Mouse (Mus musculus) Patski (cell line): Measurements from ENCODE around the gene Ppara. TPM values are rescaled to one million over a fixed set of nuclear protein-coding genes. Genes with fewer than 3 reads are reported as not detected.

Experiments used
- ATAC-seq: fragments of 100-300 bp; one replicate; pipeline ENCODE4 v1.8.0; 2021
- CTCF ChIA-PET: fragments of 350-600 bp; sonication (Branson Sonifier 250); formaldehyde crosslinking; loops from one replicate; lab custom pipeline; 2022; ENCODE audit warnings: inconsistent platforms; lab: Charles Lee
- POLR2A ChIA-PET: fragments of 350-600 bp; sonication (Branson Sonifier 250); formaldehyde crosslinking; loops from one replicate; lab custom pipeline; 2022; ENCODE audit warnings: antibody characterized with exemption, inconsistent platforms; lab: Charles Lee
- DNase-seq: peaks from one replicate; pipeline ENCODE4 v3.0.0-alpha.2; 2011; ENCODE audit warnings: low read depth, low spot score
- H3K27me3 ChIP-seq: fragments of 371-371 bp; one replicate; pipeline ENCODE4 v1.5.1; 2021
- CTCF ChIP-seq: fragments of 100-300 bp; IDR thresholded peaks from one replicate; pipeline ENCODE4 v1.5.1; 2021
- in situ Hi-C: fragments of 300-500 bp; cut with MboI; formaldehyde crosslinking; loops from 3 replicates; pipeline ENCODE4 v1.11.1; 2018; ENCODE audit warnings: low pct_unique_long_range_greater_than_20kb, mixed read lengths
- polyA plus RNA-seq: library from polyadenylated mRNA; unstranded; gene quantifications from one replicate; pipeline ENCODE4 v1.2.3, GENCODE M21; 2021

Ppara gene
- polyA plus RNA-seq, 1 experiment from 2014 or later: 4.7 TPM

GRCm38 (mm10) chr15:85832599-85832998, 97.8 kb downstream of the Ppara start:
- ATAC-seq (no peak), DNase-seq (no peak)
- no peaks in the 10 kb centered on the region for H3K27me3 ChIP-seq
- ChIA-PET CTCF (no interaction called here), POLR2A (interaction anchor here (1.3 kb wide), 1 partner anchor 21 kb away, joined by 3 read pairs; the partner anchor contains the start of gene Cdpf1)
- in situ Hi-C loops: no loop called here
- no peak for TF ChIP-seq CTCF

GRCm38 (mm10) chr15:85835335-85835734, 100.6 kb downstream of the Ppara start:
- CTCF ChIA-PET: interaction anchor here (0.9 to 2.2 kb wide), 2 partner anchors 17 to 32 kb away, joined by 3 to 7 read pairs; no protein-coding TSS in a partner anchor
- no peaks in the 10 kb centered on the region for H3K27me3 ChIP-seq
- no peak for ATAC-seq
- POLR2A ChIA-PET: no interaction called here
- no peak for TF ChIP-seq CTCF
- DNase-seq: no peak
- in situ Hi-C loops: no loop called here

- ATAC-seq (no peak), DNase-seq (no peak)
- ChIA-PET CTCF (no interaction called here), POLR2A (no interaction called here)
- no peaks in the 10 kb centered on the region for H3K27me3 ChIP-seq
- no peak for TF ChIP-seq CTCF
- in situ Hi-C loops: no loop called here
Observed at GRCm38 (mm10) chr15:85836887-85837286, 102.1 kb downstream of the Ppara start.

GRCm38 (mm10) chr15:85840983-85841382, 106.2 kb downstream of the Ppara start:
- no peak for ATAC-seq
- TF ChIP-seq CTCF: peak; percentile 78
- in situ Hi-C loops: no loop called here
- no peak for DNase-seq
- CTCF ChIA-PET: interaction anchor here (2.3 to 3.6 kb wide), 2 partner anchors 27 to 128 kb away, joined by 6 to 13 read pairs; no protein-coding TSS in a partner anchor
- POLR2A ChIA-PET: no interaction called here
- no peaks in the 10 kb centered on the region for H3K27me3 ChIP-seq

GRCm38 (mm10) chr15:85841796-85842360, 107.1 kb downstream of the Ppara start:
- ChIA-PET POLR2A (no interaction called here), CTCF (interaction anchor here (0.9 to 3.6 kb wide), 3 partner anchors 14 to 129 kb away, joined by 3 to 13 read pairs (median 6); no protein-coding TSS in a partner anchor)
- H3K27me3 ChIP-seq: no peaks in the 10 kb centered on the region
- DNase-seq (no peak), ATAC-seq (no peak)
- in situ Hi-C loops: no loop called here
- TF ChIP-seq CTCF: no peak

- in situ Hi-C loops: no loop called here
- DNase-seq (no peak), ATAC-seq (no peak)
- ChIA-PET POLR2A (no interaction called here), CTCF (no interaction called here)
- no peaks in the 10 kb centered on the region for H3K27me3 ChIP-seq
- TF ChIP-seq CTCF: no peak
Observed at GRCm38 (mm10) chr15:85845071-85845470, 110.3 kb downstream of the Ppara start.

GRCm38 (mm10) chr15:85851656-85852392, 117.0 kb downstream of the Ppara start:
- no peak for TF ChIP-seq CTCF
- ChIA-PET CTCF (no interaction called here), POLR2A (no interaction called here)
- ATAC-seq (no peak), DNase-seq (no peak)
- in situ Hi-C loops: no loop called here
- no peaks in the 10 kb centered on the region for H3K27me3 ChIP-seq

Other genes with a start within 250 kb of the Ppara start
- not detected for gene 7530416G11Rik, start 231.8 kb upstream of the Ppara start, polyA plus RNA-seq
- gene Wnt7b, start 152.5 kb upstream of the Ppara start, polyA plus RNA-seq: 133 TPM
- gene Cdpf1, start 76.7 kb downstream of the Ppara start, polyA plus RNA-seq: 17.5 TPM
- 0.01 TPM for gene Pkdrej, start 86.8 kb downstream of the Ppara start, polyA plus RNA-seq
- 19.4 TPM for gene Ttc38, start 97.3 kb downstream of the Ppara start, polyA plus RNA-seq
- 23.2 TPM for gene Gtse1, start 124.8 kb downstream of the Ppara start, polyA plus RNA-seq
- gene Trmu, start 144.3 kb downstream of the Ppara start, polyA plus RNA-seq: 22.9 TPM